10 mouse cellular contexts compared by ENCODE assay signal in the genomic region with DNA sequence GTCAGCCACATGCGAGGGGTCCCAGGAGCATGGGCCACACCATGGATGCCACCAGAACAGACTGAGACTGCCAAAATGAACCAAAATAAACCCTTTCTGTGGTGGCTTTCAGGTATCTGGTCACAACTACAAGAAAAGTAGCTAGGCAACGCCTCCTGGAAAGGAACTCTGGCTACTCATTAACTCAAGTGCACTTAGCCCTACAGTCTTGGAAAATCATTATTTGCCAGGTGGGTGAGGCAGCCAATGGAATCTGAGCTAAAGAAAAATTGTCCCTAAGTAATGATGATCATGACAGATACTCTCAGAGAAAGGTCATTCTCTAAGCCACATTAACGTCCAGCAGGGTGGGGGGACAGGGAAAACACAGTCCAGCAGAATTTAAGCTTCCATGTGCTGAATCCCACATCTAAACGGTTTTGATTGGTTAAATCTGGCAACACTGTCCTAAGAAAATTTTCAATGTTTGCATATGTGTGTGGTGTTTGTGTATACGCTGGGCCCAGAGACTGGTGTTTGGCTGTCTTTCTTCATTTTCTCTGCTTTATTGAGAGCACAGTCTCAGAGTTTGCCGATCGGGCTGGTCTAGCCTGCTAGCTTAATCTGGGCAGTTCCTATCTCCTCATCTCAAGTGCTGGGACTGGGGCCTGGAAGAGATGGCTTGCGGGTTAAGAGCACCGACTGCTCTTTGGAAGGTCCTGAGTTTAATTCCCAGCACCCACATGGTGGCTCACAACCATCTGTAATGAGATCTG. TPM values are rescaled to one million over a fixed set of nuclear protein-coding genes. Genes with fewer than 3 reads are reported as not detected.
DNase-seq lines count a peak whose midpoint lies in the region; ATAC-seq and TF ChIP-seq lines count a peak whose summit lies in the region.
"Had no signal": no experiment of that assay in that cellular context is flagged by ENCODE, and none has a peak within 500 bp of the region (broad histone marks: within the 10 kb centered on the region; RNA-seq: fewer than 3 reads in every experiment).

No protein-coding gene starts in this region.

- no peak overlapping the region for H3K4me3 ChIP-seq in brown adipose tissue, adult 24 weeks (ENCODE audit: insufficient read depth, low read depth, low read length)
- H3K4me3 ChIP-seq in intestine, embryonic 16.5 days (ENCODE audit: low read length): 0 out of 2 replicates have a peak overlapping the region, but pooled peaks have one; percentile 18
- H3K4me3 ChIP-seq in thymus, adult 2 months (ENCODE audit: control insufficient read depth, insufficient read depth, low read length): no peak overlapping the region
- H3K4me3 ChIP-seq in hindbrain, postnatal 0 days (ENCODE audit: low read length): no peak overlapping the region
- H3K4me3 ChIP-seq: megakaryocyte, embryonic 14.5 days had no signal

- H3K27me3 ChIP-seq in intestine, embryonic 16.5 days (replicated peaks; ENCODE audit: control insufficient read depth, insufficient read depth, low read length): no peaks in the 10 kb centered on the region
- no peaks in the 10 kb centered on the region for H3K27me3 ChIP-seq in thymus, adult 2 months (ENCODE audit: control insufficient read depth, insufficient read depth, low read length)
- H3K27me3 ChIP-seq in hindbrain, postnatal 0 days (ENCODE audit: insufficient read depth, low read length): no peaks in the 10 kb centered on the region

- ATAC-seq in intestine, embryonic 16.5 days: peak; percentile 85
- no peak for ATAC-seq in hindbrain, postnatal 0 days

- peak; percentile 72 to 84 for DNase-seq in kidney, postnatal 25 days
- peak; percentile 64 for DNase-seq in lung, postnatal 10 days
- DNase-seq in thymus, adult 2 months: no peak
- DNase-seq in hindbrain, postnatal 0 days (ENCODE audit: low spot score): no peak
- DNase-seq in gastrocnemius, postnatal 25 days: no peak
- DNase-seq: gastrocnemius, postnatal 14 days; retina, postnatal 1 day had no signal

- peaks cover 3% of the 10 kb centered on the region; the same call in 1 of the 2 replicates for H3K4me1 ChIP-seq in brown adipose tissue, adult 24 weeks (ENCODE audit: control insufficient read depth, insufficient read depth, insufficient read length, low read length)
- peaks cover 9% of the 10 kb centered on the region; the same call in 1 of the 2 replicates for H3K4me1 ChIP-seq in intestine, embryonic 16.5 days (ENCODE audit: control insufficient read depth, insufficient read depth, low read length)
- H3K4me1 ChIP-seq in thymus, adult 2 months (replicated peaks; ENCODE audit: control insufficient read depth, insufficient read depth, low read length): no peaks in the 10 kb centered on the region
- H3K4me1 ChIP-seq in hindbrain, postnatal 0 days (ENCODE audit: insufficient read depth, low read length): no peaks in the 10 kb centered on the region
- H3K4me1 ChIP-seq: megakaryocyte, embryonic 14.5 days had no signal

- TF ChIP-seq POLR2A in thymus, adult 2 months (IDR thresholded peaks at IDR 0.05; ENCODE audit: control insufficient read depth, extremely low read depth, insufficient read depth, low read length, poor library complexity): no peak

- H3K36me3 ChIP-seq in intestine, embryonic 16.5 days (ENCODE audit: control insufficient read depth, insufficient read depth, low read length): no peaks in the 10 kb centered on the region
- H3K36me3 ChIP-seq in thymus, adult 2 months (ENCODE audit: control insufficient read depth, insufficient read depth, low read length): no peaks in the 10 kb centered on the region
- H3K36me3 ChIP-seq in hindbrain, postnatal 0 days (ENCODE audit: insufficient read depth, low read length): no peaks in the 10 kb centered on the region

- no peak overlapping the region for H3K9ac ChIP-seq in intestine, embryonic 16.5 days (ENCODE audit: low read depth, low read length)
- no peak overlapping the region for H3K9ac ChIP-seq in hindbrain, postnatal 0 days (replicated peaks; ENCODE audit: low read length)

- peak overlapping the region; percentile 31; the same call in 1 of the 2 replicates for H3K27ac ChIP-seq in brown adipose tissue, adult 24 weeks (replicated peaks; ENCODE audit: low read depth, low read length)
- peak overlapping the region; percentile 86 for H3K27ac ChIP-seq in intestine, embryonic 16.5 days (ENCODE audit: low read length)
- H3K27ac ChIP-seq in thymus, adult 2 months (ENCODE audit: control insufficient read depth, insufficient read depth, low read length): no peak overlapping the region
- H3K27ac ChIP-seq in hindbrain, postnatal 0 days: no peak overlapping the region

- no peak for TF ChIP-seq CTCF in thymus, adult 2 months (IDR thresholded peaks at IDR 0.05; ENCODE audit: borderline replicate concordance, control insufficient read depth, extremely low read depth, insufficient read depth, low read length, poor library complexity)
- no peak for TF ChIP-seq CTCF in hindbrain, postnatal 0 days (IDR thresholded peaks at IDR 0.05; ENCODE audit: low read depth)

- WGBS in intestine, embryonic 16.5 days: 50% methylated on average over 9 of the region's 9 CpGs
- WGBS in thymus, adult 2 months: 93% methylated on average over 9 of the region's 9 CpGs
- WGBS in hindbrain, postnatal 0 days: 84% methylated on average over 9 of the region's 9 CpGs

- H3K4me2 ChIP-seq in intestine, embryonic 16.5 days (ENCODE audit: low read depth, low read length): peak overlapping the region; percentile 46
- H3K4me2 ChIP-seq in hindbrain, postnatal 0 days (ENCODE audit: low read depth, low read length): no peak overlapping the region

- no peaks in the 10 kb centered on the region for H3K9me3 ChIP-seq in intestine, embryonic 16.5 days (ENCODE audit: control insufficient read depth, low read length)
- H3K9me3 ChIP-seq in hindbrain, postnatal 0 days (ENCODE audit: low read length): no peaks in the 10 kb centered on the region
- H3K9me3 ChIP-seq: megakaryocyte, embryonic 14.5 days had no signal

RNA-seq across cellular contexts. Expression of a gene that starts 8.9 kb away (rescaled TPM):
- polyA plus RNA-seq in brown adipose tissue, adult 24 weeks (2012; ENCODE audit: insufficient read depth, insufficient read length, missing spikeins): not detected in 2 replicates
- polyA plus RNA-seq in intestine, embryonic 16.5 days (2015; fragmentation: Nextera tagmentation; extraction: Ambion mirVana): 161 and 181 TPM in 2 replicates
- polyA plus RNA-seq in thymus, adult 2 months (2012; rRNA removed): 21.1 and 21.6 TPM in 2 replicates
- 0.10 and 0.47 TPM in 2 replicates for total RNA-seq in hindbrain, postnatal 0 days (2014; rRNA removed)
- 0.73 and 1.4 TPM in 2 replicates for polyA plus RNA-seq in hindbrain, postnatal 0 days (2015; fragmentation: Nextera tagmentation; extraction: Ambion mirVana)
- total RNA-seq in gastrocnemius, postnatal 25 days (2021): under 1 TPM in 1 of 2 experiments, not detected in 1; 0.19 TPM

Comparison
In these comparisons a context has a peak if more than half of its experiments do, and no peak if none do; other contexts are left out.
1. H3K27ac ChIP-seq: peak in brown adipose tissue, adult 24 weeks (single experiment) and intestine, embryonic 16.5 days (single experiment); none in thymus, adult 2 months (single experiment) and hindbrain, postnatal 0 days (single experiment).
2. DNase-seq: peak in kidney, postnatal 25 days (2 of 2) and lung, postnatal 10 days (single experiment); none in thymus, adult 2 months (single experiment), hindbrain, postnatal 0 days (single experiment) and gastrocnemius, postnatal 25 days (single experiment).